Mouse (Mus musculus): ENCODE measurements around the gene Armc2. TPM values are rescaled to one million over a fixed set of nuclear protein-coding genes. Genes with fewer than 3 reads are reported as not detected.

The Armc2 gene
- polyA plus RNA-seq, 1 experiment from 2014 or later = 1.9 TPM

- Histone ChIP-seq H3K4me2 (replicated peaks; ENCODE audit: low read depth, low read length) (no peak overlapping the region), H3K9me3 (ENCODE audit: control insufficient read depth, low read depth, low read length) (no peaks in the 10 kb centered on the region), H3K9ac (replicated peaks; ENCODE audit: low read depth, low read length) (no peak overlapping the region), H3K4me3 (ENCODE audit: low read depth, low read length) (no peak overlapping the region), H3K27me3 (ENCODE audit: control insufficient read depth, insufficient read depth, low read length) (no peaks in the 10 kb centered on the region), H3K27ac (ENCODE audit: low read length) (no peak overlapping the region), H3K4me1 (ENCODE audit: control insufficient read depth, insufficient read depth, low read length) (peaks cover 18% of the 10 kb centered on the region), H3K36me3 (ENCODE audit: control insufficient read depth, insufficient read depth, low read length) (no peaks in the 10 kb centered on the region)
- ATAC-seq (ENCODE audit: insufficient number of reproducible peaks, insufficient read depth, low FRiP score, low read depth) = no peak
- WGBS = 62% methylated on average over 4 of the region's 4 CpGs
Measured at GRCm38 (mm10) chr10:41930966-41931365, 87.3 kb downstream of the Armc2 start.

- Histone ChIP-seq H3K4me3 (ENCODE audit: low read depth, low read length) (no peak overlapping the region), H3K4me2 (replicated peaks; ENCODE audit: low read depth, low read length) (no peak overlapping the region), H3K4me1 (ENCODE audit: control insufficient read depth, insufficient read depth, low read length) (no peaks in the 10 kb centered on the region), H3K36me3 (ENCODE audit: control insufficient read depth, insufficient read depth, low read length) (no peaks in the 10 kb centered on the region), H3K27ac (ENCODE audit: low read length) (no peak overlapping the region), H3K9me3 (ENCODE audit: control insufficient read depth, low read depth, low read length) (no peaks in the 10 kb centered on the region), H3K9ac (replicated peaks; ENCODE audit: low read depth, low read length) (no peak overlapping the region), H3K27me3 (ENCODE audit: control insufficient read depth, insufficient read depth, low read length) (no peaks in the 10 kb centered on the region)
- no peak for ATAC-seq (ENCODE audit: insufficient number of reproducible peaks, insufficient read depth, low FRiP score, low read depth)
- 90% methylated on average over 14 of the region's 14 CpGs for WGBS
Measured at GRCm38 (mm10) chr10:41926726-41927125, 91.5 kb downstream of the Armc2 start.

GRCm38 (mm10) chr10:41912290-41912994 is 105.8 kb downstream of the Armc2 start:
- WGBS = 85% methylated on average over 8 of the region's 8 CpGs
- Histone ChIP-seq H3K36me3 (ENCODE audit: control insufficient read depth, insufficient read depth, low read length) (peaks cover 3% of the 10 kb centered on the region; the same call in 1 of the 2 replicates), H3K9ac (replicated peaks; ENCODE audit: low read depth, low read length) (no peak overlapping the region), H3K4me3 (ENCODE audit: low read depth, low read length) (no peak overlapping the region), H3K9me3 (ENCODE audit: control insufficient read depth, low read depth, low read length) (no peaks in the 10 kb centered on the region), H3K27me3 (ENCODE audit: control insufficient read depth, insufficient read depth, low read length) (no peaks in the 10 kb centered on the region), H3K4me1 (ENCODE audit: control insufficient read depth, insufficient read depth, low read length) (no peaks in the 10 kb centered on the region), H3K4me2 (replicated peaks; ENCODE audit: low read depth, low read length) (no peak overlapping the region), H3K27ac (ENCODE audit: low read length) (no peak overlapping the region)
- ATAC-seq (ENCODE audit: insufficient number of reproducible peaks, insufficient read depth, low FRiP score, low read depth) = no peak

- WGBS = 81% methylated on average over 6 of the region's 6 CpGs
- Histone ChIP-seq H3K4me2 (replicated peaks; ENCODE audit: low read depth, low read length) (no peak overlapping the region), H3K9me3 (ENCODE audit: control insufficient read depth, low read depth, low read length) (no peaks in the 10 kb centered on the region), H3K4me1 (ENCODE audit: control insufficient read depth, insufficient read depth, low read length) (no peaks in the 10 kb centered on the region), H3K27me3 (ENCODE audit: control insufficient read depth, insufficient read depth, low read length) (no peaks in the 10 kb centered on the region), H3K27ac (ENCODE audit: low read length) (no peak overlapping the region), H3K4me3 (ENCODE audit: low read depth, low read length) (no peak overlapping the region), H3K36me3 (ENCODE audit: control insufficient read depth, insufficient read depth, low read length) (peaks cover 18% of the 10 kb centered on the region; the same call in 1 of the 2 replicates), H3K9ac (replicated peaks; ENCODE audit: low read depth, low read length) (no peak overlapping the region)
- ATAC-seq (ENCODE audit: insufficient number of reproducible peaks, insufficient read depth, low FRiP score, low read depth) = no peak
Measured at GRCm38 (mm10) chr10:41908899-41909298, 109.3 kb downstream of the Armc2 start.

- no peak overlapping the region for H3K4me3 ChIP-seq (ENCODE audit: low read depth, low read length)
- WGBS = 83% methylated on average over 4 of the region's 4 CpGs
- H3K4me1 ChIP-seq (ENCODE audit: control insufficient read depth, insufficient read depth, low read length) = no peaks in the 10 kb centered on the region
- H3K27ac ChIP-seq (ENCODE audit: low read length) = no peak overlapping the region
- H3K4me2 ChIP-seq (replicated peaks; ENCODE audit: low read depth, low read length) = no peak overlapping the region
- peaks cover 26% of the 10 kb centered on the region; the same call in 1 of the 2 replicates for H3K36me3 ChIP-seq (ENCODE audit: control insufficient read depth, insufficient read depth, low read length)
- H3K27me3 ChIP-seq (ENCODE audit: control insufficient read depth, insufficient read depth, low read length) = no peaks in the 10 kb centered on the region
- H3K9me3 ChIP-seq (ENCODE audit: control insufficient read depth, low read depth, low read length) = no peaks in the 10 kb centered on the region
- no peak overlapping the region for H3K9ac ChIP-seq (replicated peaks; ENCODE audit: low read depth, low read length)
- no peak for ATAC-seq (ENCODE audit: insufficient number of reproducible peaks, insufficient read depth, low FRiP score, low read depth)
Measured at GRCm38 (mm10) chr10:41907950-41908349, 110.3 kb downstream of the Armc2 start.

GRCm38 (mm10) chr10:41907473-41907872 is 110.8 kb downstream of the Armc2 start:
- Histone ChIP-seq H3K4me1 (ENCODE audit: control insufficient read depth, insufficient read depth, low read length) (no peaks in the 10 kb centered on the region), H3K4me3 (ENCODE audit: low read depth, low read length) (no peak overlapping the region), H3K9ac (replicated peaks; ENCODE audit: low read depth, low read length) (no peak overlapping the region), H3K9me3 (ENCODE audit: control insufficient read depth, low read depth, low read length) (no peaks in the 10 kb centered on the region), H3K4me2 (replicated peaks; ENCODE audit: low read depth, low read length) (no peak overlapping the region), H3K36me3 (ENCODE audit: control insufficient read depth, insufficient read depth, low read length) (peaks cover 26% of the 10 kb centered on the region; the same call in 1 of the 2 replicates), H3K27ac (ENCODE audit: low read length) (no peak overlapping the region), H3K27me3 (ENCODE audit: control insufficient read depth, insufficient read depth, low read length) (no peaks in the 10 kb centered on the region)
- 84% methylated on average over 11 of the region's 11 CpGs for WGBS
- no peak for ATAC-seq (ENCODE audit: insufficient number of reproducible peaks, insufficient read depth, low FRiP score, low read depth)

- no peak for ATAC-seq (ENCODE audit: insufficient number of reproducible peaks, insufficient read depth, low FRiP score, low read depth)
- no peak overlapping the region for H3K4me3 ChIP-seq (ENCODE audit: low read depth, low read length)
- no peaks in the 10 kb centered on the region for H3K27me3 ChIP-seq (ENCODE audit: control insufficient read depth, insufficient read depth, low read length)
- 93% methylated on average over 6 of the region's 6 CpGs for WGBS
- peaks cover 32% of the 10 kb centered on the region for H3K36me3 ChIP-seq (ENCODE audit: control insufficient read depth, insufficient read depth, low read length)
- no peak overlapping the region for H3K4me2 ChIP-seq (replicated peaks; ENCODE audit: low read depth, low read length)
- no peak overlapping the region for H3K27ac ChIP-seq (ENCODE audit: low read length)
- no peaks in the 10 kb centered on the region for H3K4me1 ChIP-seq (ENCODE audit: control insufficient read depth, insufficient read depth, low read length)
- H3K9ac ChIP-seq (replicated peaks; ENCODE audit: low read depth, low read length) = no peak overlapping the region
- H3K9me3 ChIP-seq (ENCODE audit: control insufficient read depth, low read depth, low read length) = no peaks in the 10 kb centered on the region
Measured at GRCm38 (mm10) chr10:41901864-41902263, 116.4 kb downstream of the Armc2 start.

- no peaks in the 10 kb centered on the region for H3K27me3 ChIP-seq (ENCODE audit: control insufficient read depth, insufficient read depth, low read length)
- ATAC-seq (ENCODE audit: insufficient number of reproducible peaks, insufficient read depth, low FRiP score, low read depth) = no peak
- H3K27ac ChIP-seq (ENCODE audit: low read length) = no peak overlapping the region
- H3K36me3 ChIP-seq (ENCODE audit: control insufficient read depth, insufficient read depth, low read length) = peaks cover 28% of the 10 kb centered on the region
- no peaks in the 10 kb centered on the region for H3K4me1 ChIP-seq (ENCODE audit: control insufficient read depth, insufficient read depth, low read length)
- no peak overlapping the region for H3K4me2 ChIP-seq (replicated peaks; ENCODE audit: low read depth, low read length)
- 80% methylated on average over 8 of the region's 8 CpGs for WGBS
- no peak overlapping the region for H3K9ac ChIP-seq (replicated peaks; ENCODE audit: low read depth, low read length)
- no peaks in the 10 kb centered on the region for H3K9me3 ChIP-seq (ENCODE audit: control insufficient read depth, low read depth, low read length)
- H3K4me3 ChIP-seq (ENCODE audit: low read depth, low read length) = no peak overlapping the region
Measured at GRCm38 (mm10) chr10:41901456-41901855, 116.8 kb downstream of the Armc2 start.

GRCm38 (mm10) chr10:41896865-41897264 is 121.4 kb downstream of the Armc2 start:
- Histone ChIP-seq H3K4me2 (replicated peaks; ENCODE audit: low read depth, low read length) (no peak overlapping the region), H3K4me1 (ENCODE audit: control insufficient read depth, insufficient read depth, low read length) (peaks cover 11% of the 10 kb centered on the region; the same call in 1 of the 2 replicates), H3K9ac (replicated peaks; ENCODE audit: low read depth, low read length) (no peak overlapping the region), H3K4me3 (ENCODE audit: low read depth, low read length) (no peak overlapping the region), H3K9me3 (ENCODE audit: control insufficient read depth, low read depth, low read length) (no peaks in the 10 kb centered on the region), H3K36me3 (ENCODE audit: control insufficient read depth, insufficient read depth, low read length) (peaks cover 14% of the 10 kb centered on the region), H3K27ac (ENCODE audit: low read length) (no peak overlapping the region), H3K27me3 (ENCODE audit: control insufficient read depth, insufficient read depth, low read length) (no peaks in the 10 kb centered on the region)
- no peak for ATAC-seq (ENCODE audit: insufficient number of reproducible peaks, insufficient read depth, low FRiP score, low read depth)
- WGBS = 80% methylated on average over 2 of the region's 2 CpGs
